Mouse (Mus musculus): ENCODE measurements around the gene Ndfip2. TPM values are rescaled to one million over a fixed set of nuclear protein-coding genes. Genes with fewer than 3 reads are reported as not detected.

Gene Ndfip2
- polyA plus RNA-seq, 1 experiment from 2014 or later = 54.3 TPM

DNA sequence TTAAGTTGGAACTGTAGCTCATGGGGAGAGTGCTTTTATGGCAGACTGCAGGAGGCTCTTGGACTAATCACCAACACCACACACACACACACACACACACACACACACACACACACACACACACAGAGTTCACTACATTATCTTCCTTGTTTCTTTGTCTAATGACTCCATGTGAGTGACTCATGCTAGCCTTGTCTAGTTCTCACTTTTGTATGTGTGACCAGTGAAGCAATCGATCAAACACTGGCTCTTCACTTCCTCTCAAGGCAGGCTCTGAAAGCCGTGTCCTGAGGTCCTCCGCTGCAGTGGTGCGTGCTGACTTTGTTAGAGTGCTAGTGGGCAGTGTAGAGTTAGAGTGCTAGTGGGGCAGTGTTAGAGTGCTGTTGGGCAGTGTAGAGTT lies 30.2 kb downstream of the Ndfip2 start:
- no peak for ATAC-seq (ENCODE audit: low FRiP score, low read depth)
- WGBS = 96% methylated on average over 4 of the region's 4 CpGs

DNA sequence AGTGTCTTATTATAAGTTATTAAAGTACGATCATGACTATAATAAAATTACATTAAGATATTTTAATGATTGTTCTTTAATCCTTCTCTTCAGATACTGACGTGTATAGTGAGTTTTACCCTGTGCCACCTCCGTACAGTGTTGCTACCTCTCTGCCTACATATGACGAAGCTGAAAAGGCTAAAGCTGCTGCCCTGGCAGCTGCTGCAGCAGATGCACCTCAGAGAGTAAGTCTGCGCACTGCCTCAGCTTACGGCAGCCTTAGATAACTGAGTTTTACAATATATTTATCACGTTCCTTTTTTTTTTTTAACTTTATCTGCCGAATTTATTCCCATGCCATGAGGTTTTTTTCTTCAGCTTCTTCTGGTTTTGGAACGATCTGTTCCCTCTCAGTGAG lies 33.8 kb downstream of the Ndfip2 start:
- Histone ChIP-seq H3K9ac (no peak overlapping the region), H3K27me3 (no peaks in the 10 kb centered on the region), H3K9me3 (no peaks in the 10 kb centered on the region), H3K36me3 (peaks cover 36% of the 10 kb centered on the region), H3K4me1 (no peaks in the 10 kb centered on the region), H3K4me3 (no peak overlapping the region), H3K27ac (no peak overlapping the region), H3K4me2 (replicated peaks) (no peak overlapping the region)
- no peak for ATAC-seq (ENCODE audit: low FRiP score, low read depth)
- WGBS = 91% methylated on average over 9 of the region's 9 CpGs

More for the DNA sequence above, 30.2 kb downstream of the Ndfip2 start:
- Histone ChIP-seq H3K36me3 (peaks cover 27% of the 10 kb centered on the region), H3K9me3 (no peaks in the 10 kb centered on the region), H3K4me3 (no peak overlapping the region), H3K4me2 (replicated peaks) (no peak overlapping the region), H3K9ac (no peak overlapping the region), H3K27me3 (no peaks in the 10 kb centered on the region), H3K4me1 (no peaks in the 10 kb centered on the region), H3K27ac (no peak overlapping the region)

DNA sequence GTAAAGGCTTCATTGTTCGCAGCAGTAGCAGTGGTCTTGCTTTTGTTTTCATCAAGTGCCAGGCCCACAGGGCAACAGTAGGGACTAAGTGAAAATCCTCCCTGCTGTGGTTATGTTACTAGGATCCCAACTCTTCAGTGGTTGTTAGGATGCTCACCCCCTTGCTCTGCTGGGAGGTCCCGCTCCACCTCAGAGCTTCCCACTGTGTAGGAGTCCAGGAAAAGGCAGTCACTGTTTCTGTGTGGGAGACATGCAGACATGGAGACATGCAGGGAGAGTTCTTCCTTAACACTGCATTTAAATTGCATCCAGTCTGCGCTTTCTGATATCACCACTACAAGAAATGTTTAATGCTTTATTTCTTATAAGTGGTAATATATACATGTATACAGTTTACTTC lies 35.4 kb downstream of the Ndfip2 start:
- H3K9me3 ChIP-seq = no peaks in the 10 kb centered on the region
- no peaks in the 10 kb centered on the region for H3K4me1 ChIP-seq
- no peak overlapping the region for H3K4me3 ChIP-seq
- H3K27me3 ChIP-seq = no peaks in the 10 kb centered on the region
- 93% methylated on average over 3 of the region's 3 CpGs for WGBS
- peaks cover 34% of the 10 kb centered on the region for H3K36me3 ChIP-seq
- no peak overlapping the region for H3K27ac ChIP-seq
- no peak overlapping the region for H3K4me2 ChIP-seq (replicated peaks)
- ATAC-seq (ENCODE audit: low FRiP score, low read depth) = no peak
- H3K9ac ChIP-seq = no peak overlapping the region

DNA sequence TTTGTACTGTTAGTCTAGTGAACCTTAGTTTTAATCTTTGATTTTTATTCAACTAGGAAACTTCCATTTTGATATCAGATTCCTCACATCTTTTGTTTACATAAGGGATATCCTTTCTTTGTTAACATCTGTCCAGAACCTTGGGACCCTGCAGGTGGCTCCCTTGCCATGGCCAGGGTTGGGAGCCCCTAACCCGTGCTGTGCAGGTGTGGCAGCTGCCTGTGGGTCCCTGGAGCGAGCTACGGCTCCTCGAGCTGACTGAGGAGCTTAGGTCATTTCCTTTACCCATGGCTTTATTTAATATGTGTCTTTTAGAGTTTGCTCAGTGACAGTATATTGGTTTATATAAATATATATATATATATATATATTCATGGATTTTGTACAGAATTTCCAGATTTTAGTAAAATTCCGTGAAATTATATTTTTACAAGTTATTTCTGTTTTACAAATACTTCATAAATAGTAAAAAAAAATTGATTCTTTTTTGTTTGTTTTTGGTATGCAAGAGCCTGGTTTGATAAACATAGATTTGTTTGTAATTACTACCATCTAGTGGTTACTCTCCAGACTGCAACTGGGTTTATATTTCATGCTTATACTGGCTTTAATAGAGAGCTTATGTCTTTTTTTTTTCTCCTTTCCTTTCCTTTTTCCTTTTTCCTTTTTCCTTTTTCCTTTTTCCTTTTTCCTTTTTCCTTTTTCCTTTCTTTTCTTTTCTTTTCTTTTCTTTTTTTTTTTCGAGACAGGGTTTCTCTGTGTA lies 37.6 kb downstream of the Ndfip2 start:
- Histone ChIP-seq H3K4me3 (no peak overlapping the region), H3K9ac (no peak overlapping the region), H3K36me3 (peaks cover 37% of the 10 kb centered on the region), H3K9me3 (no peaks in the 10 kb centered on the region), H3K27ac (no peak overlapping the region), H3K27me3 (no peaks in the 10 kb centered on the region), H3K4me1 (no peaks in the 10 kb centered on the region), H3K4me2 (replicated peaks) (no peak overlapping the region)
- 43% methylated on average over 6 of the region's 6 CpGs for WGBS
- ATAC-seq (ENCODE audit: low FRiP score, low read depth) = no peak

DNA sequence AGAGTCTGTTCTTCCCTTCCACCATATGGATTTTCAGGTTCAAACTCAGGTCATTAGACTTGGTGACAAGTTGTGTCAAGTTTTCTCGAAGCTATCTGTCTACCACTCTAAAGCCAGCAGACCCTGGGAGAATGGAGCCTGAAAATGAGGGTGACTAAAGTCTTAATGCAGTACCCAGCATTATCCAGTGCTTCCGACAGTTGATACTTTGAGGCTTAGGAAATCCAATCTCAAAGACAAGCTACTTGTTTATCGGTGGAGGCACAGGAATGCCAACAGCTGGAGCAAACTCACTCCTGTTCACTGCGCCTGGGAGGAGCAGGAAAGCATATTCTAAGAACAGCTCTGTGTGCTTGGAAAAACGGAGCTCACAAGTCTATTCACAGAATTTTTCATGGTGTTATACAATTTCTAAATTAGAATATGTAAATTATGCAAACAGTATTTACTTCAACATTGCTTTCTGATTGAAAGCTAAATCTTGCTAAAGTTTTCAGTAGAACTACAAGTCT lies 41.4 kb downstream of the Ndfip2 start:
- Histone ChIP-seq H3K9ac (no peak overlapping the region), H3K4me3 (no peak overlapping the region), H3K4me1 (no peaks in the 10 kb centered on the region), H3K9me3 (no peaks in the 10 kb centered on the region), H3K36me3 (peaks cover 13% of the 10 kb centered on the region), H3K27me3 (no peaks in the 10 kb centered on the region), H3K27ac (no peak overlapping the region), H3K4me2 (replicated peaks) (no peak overlapping the region)
- WGBS = 68% methylated on average over 5 of the region's 5 CpGs
- peak; percentile 74 for ATAC-seq (ENCODE audit: low FRiP score, low read depth)

DNA sequence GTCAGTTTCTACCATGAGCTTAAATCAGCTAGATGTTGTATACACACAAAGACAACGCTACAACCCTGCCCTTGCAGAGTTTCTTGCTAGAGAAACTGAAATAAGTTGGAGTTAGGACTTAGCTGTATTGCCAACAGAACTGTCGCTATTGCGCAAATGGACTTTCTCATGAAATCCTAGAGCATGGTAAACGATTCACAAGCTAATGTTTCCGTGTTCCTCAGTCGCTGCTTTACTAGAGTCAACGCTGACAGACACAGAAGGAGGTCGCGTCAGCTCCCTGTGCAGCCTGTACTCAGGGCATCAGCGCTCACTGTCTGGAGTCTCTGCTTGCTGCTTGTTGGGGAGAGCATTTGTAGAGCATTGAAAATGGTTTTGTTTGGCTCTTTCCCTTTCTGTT lies 42.2 kb downstream of the Ndfip2 start:
- no peak overlapping the region for H3K9ac ChIP-seq
- H3K27me3 ChIP-seq = no peaks in the 10 kb centered on the region
- no peaks in the 10 kb centered on the region for H3K9me3 ChIP-seq
- no peak overlapping the region for H3K4me3 ChIP-seq
- H3K4me1 ChIP-seq = no peaks in the 10 kb centered on the region
- H3K27ac ChIP-seq = no peak overlapping the region
- no peak overlapping the region for H3K4me2 ChIP-seq (replicated peaks)
- WGBS = 79% methylated on average over 10 of the region's 10 CpGs
- no peak for ATAC-seq (ENCODE audit: low FRiP score, low read depth)
- H3K36me3 ChIP-seq = peaks cover 15% of the 10 kb centered on the region

DNA sequence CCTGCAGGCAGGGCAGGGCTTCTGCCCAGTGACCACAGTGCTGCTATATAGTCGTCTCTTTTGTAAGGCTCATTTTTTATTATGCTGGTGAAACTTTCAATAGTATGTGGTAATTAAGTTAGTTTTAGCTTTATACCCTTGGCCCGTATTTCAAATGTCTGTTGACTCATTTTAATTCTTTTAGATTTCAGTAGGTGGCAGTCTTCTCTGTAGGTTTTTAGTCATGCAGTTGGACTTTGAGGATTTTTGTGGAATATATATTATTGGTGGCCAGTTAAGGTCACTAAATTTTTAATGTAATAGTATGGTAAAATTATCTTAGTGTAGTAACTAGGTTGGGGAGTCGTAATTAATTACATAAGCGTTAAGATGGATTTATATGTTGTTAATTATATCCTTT lies 44.3 kb downstream of the Ndfip2 start:
- Histone ChIP-seq H3K4me2 (replicated peaks) (no peak overlapping the region), H3K27me3 (no peaks in the 10 kb centered on the region), H3K4me3 (no peak overlapping the region), H3K9me3 (no peaks in the 10 kb centered on the region), H3K27ac (no peak overlapping the region), H3K36me3 (peaks cover 12% of the 10 kb centered on the region), H3K9ac (no peak overlapping the region), H3K4me1 (no peaks in the 10 kb centered on the region)
- WGBS = 65% methylated on average over 4 of the region's 4 CpGs
- no peak for ATAC-seq (ENCODE audit: low FRiP score, low read depth)

DNA sequence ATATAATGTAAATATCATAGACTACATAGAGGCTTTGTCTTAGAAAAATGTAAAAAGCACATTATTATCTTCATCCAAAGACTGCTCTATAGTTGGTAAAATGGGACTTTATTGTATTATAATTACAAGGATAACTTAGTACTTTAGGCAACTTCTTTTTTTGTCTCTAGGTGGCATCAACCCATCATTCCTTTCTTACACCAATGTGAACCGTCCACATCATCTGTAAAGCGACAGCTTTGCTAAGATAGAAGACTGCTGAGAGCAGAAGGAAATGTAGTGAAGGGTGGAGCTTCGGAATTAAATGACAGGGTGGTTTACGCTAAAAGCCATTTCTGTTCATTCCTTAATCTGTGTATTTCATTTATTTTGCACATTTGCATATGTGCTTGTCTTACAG lies 49.3 kb downstream of the Ndfip2 start:
- Histone ChIP-seq H3K27ac (no peak overlapping the region), H3K4me1 (no peaks in the 10 kb centered on the region), H3K27me3 (no peaks in the 10 kb centered on the region), H3K9ac (no peak overlapping the region), H3K9me3 (no peaks in the 10 kb centered on the region), H3K4me3 (no peak overlapping the region), H3K4me2 (replicated peaks) (no peak overlapping the region), H3K36me3 (peaks cover 10% of the 10 kb centered on the region; the same call in 1 of the 2 replicates)
- 76% methylated on average over 4 of the region's 4 CpGs for WGBS
- ATAC-seq (ENCODE audit: low FRiP score, low read depth) = no peak

DNA sequence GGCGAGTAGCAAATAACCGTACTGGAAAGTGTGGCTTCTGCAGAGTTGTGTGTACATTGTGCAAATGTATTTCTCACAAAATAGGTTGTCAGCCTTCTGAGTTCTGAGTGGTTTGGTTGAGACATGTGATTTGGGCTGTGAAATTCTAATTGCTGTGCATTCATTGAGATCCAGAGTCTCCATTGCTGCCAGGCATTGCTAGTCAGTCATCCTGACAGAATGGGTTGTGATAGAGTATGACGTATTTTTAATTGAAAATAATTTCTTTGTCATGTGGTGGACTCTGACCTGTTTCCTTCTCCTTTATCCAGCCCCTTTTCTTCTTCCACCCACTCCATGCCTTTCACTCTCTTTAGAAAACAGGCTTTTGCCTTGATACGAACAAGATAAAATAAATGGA lies 54.0 kb downstream of the Ndfip2 start:
- Histone ChIP-seq H3K9me3 (no peaks in the 10 kb centered on the region), H3K27me3 (no peaks in the 10 kb centered on the region), H3K36me3 (peaks cover 4% of the 10 kb centered on the region; the same call in 1 of the 2 replicates), H3K9ac (no peak overlapping the region), H3K4me1 (0 out of 2 replicates have a peak, but pooled peaks cover 3% of the 10 kb centered on the region), H3K4me2 (replicated peaks) (no peak overlapping the region), H3K4me3 (no peak overlapping the region), H3K27ac (no peak overlapping the region)
- ATAC-seq (ENCODE audit: low FRiP score, low read depth) = no peak
- WGBS = 95% methylated on average over 4 of the region's 4 CpGs

DNA sequence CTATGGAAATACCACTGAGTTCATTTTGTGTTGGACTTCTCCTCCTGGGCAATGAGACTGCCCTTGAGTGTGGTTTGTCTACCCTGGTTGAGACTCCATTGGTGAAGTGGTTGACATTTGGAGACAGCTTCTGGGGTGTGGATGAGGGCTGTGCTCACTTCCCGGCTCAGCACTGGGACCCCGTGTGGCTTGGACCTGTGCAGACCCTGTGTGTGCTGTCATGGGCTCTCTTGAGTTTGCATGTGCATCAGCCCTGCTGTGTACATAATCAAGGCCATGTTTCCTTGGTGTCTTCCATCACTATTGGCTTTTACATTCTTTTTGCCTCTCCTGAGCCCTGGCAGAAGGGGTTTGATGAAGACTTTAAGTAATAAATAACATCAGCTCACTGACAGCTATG lies 54.6 kb downstream of the Ndfip2 start:
- Histone ChIP-seq H3K9me3 (no peaks in the 10 kb centered on the region), H3K27ac (no peak overlapping the region), H3K4me1 (0 out of 2 replicates have a peak, but pooled peaks cover 3% of the 10 kb centered on the region), H3K4me3 (no peak overlapping the region), H3K9ac (no peak overlapping the region), H3K4me2 (replicated peaks) (no peak overlapping the region), H3K27me3 (no peaks in the 10 kb centered on the region), H3K36me3 (peaks cover 4% of the 10 kb centered on the region; the same call in 1 of the 2 replicates)
- no peak for ATAC-seq (ENCODE audit: low FRiP score, low read depth)
- WGBS = 89% methylated on average over 2 of the region's 2 CpGs

DNA sequence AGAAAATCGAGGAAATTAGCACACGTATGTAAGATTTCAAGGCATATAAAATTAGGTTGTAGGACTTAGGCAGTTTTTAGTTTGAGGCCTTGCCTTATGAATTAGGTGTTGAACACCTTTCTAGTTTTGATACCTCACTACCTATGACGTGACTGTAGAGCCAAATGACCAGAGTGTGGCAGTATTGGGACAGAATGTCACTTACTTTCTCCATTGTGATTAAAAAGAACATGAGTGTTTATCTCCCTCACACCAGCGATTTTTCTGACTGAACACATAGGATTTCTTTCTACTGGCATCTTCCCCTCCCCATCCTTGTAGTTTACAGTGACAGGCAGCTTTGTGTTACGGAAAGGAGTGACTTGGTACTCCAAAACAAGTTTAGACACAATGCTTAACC lies 55.5 kb downstream of the Ndfip2 start:
- no peak overlapping the region for H3K4me3 ChIP-seq
- H3K36me3 ChIP-seq = peaks cover 4% of the 10 kb centered on the region; the same call in 1 of the 2 replicates
- peak; percentile 62; the same call in 1 of the 2 replicates for ATAC-seq (ENCODE audit: low FRiP score, low read depth)
- H3K4me2 ChIP-seq (replicated peaks) = no peak overlapping the region
- H3K4me1 ChIP-seq = peaks cover 3% of the 10 kb centered on the region; the same call in 1 of the 2 replicates
- 51% methylated on average over 5 of the region's 5 CpGs for WGBS
- no peaks in the 10 kb centered on the region for H3K9me3 ChIP-seq
- H3K27ac ChIP-seq = no peak overlapping the region
- no peak overlapping the region for H3K9ac ChIP-seq
- no peaks in the 10 kb centered on the region for H3K27me3 ChIP-seq

DNA sequence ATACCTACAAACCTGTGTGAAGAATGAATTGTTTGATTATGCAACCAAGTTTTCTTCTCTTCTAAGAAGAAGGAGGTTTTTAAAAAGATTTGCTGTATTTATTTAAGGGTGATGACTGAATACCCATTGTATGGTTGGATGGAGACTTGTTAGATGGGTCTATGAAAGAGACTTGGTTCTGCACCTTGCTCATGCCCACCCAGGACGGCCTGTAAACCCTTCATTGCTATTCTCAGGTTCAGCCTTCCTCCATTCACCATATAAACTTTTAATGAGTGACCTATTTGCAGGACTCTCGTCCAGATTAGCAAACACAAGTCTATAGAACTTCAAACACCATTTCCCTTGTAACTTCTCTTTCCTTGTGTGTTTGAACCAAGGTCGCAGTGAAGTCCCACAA lies 63.3 kb downstream of the Ndfip2 start:
- Histone ChIP-seq H3K4me2 (replicated peaks) (no peak overlapping the region), H3K9ac (no peak overlapping the region), H3K4me1 (no peaks in the 10 kb centered on the region; the same call in 1 of the 2 replicates), H3K36me3 (no peaks in the 10 kb centered on the region), H3K9me3 (no peaks in the 10 kb centered on the region), H3K27me3 (no peaks in the 10 kb centered on the region), H3K4me3 (no peak overlapping the region), H3K27ac (no peak overlapping the region)
- no peak for ATAC-seq (ENCODE audit: low FRiP score, low read depth)
- WGBS = 56% methylated on average over 3 of the region's 3 CpGs

DNA sequence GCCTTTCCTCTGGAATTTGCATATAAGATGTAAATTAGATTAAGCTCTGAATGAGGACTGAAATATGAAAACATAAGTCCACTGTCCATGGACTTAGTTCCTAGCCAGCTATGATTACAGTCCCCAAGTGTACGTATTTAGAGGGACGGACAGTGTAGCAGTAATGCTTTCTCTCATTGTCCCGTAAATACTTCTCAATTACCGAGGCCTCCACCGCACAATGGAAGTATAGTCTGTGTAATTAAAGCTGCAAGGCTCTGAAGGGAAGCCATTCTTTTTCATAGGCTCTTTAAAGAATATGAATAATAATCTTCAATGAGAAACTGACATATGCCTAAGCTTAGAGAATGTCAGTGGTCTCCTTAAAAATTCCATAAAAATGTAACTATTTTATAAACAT lies 64.5 kb downstream of the Ndfip2 start:
- H3K36me3 ChIP-seq = no peaks in the 10 kb centered on the region
- ATAC-seq (ENCODE audit: low FRiP score, low read depth) = no peak

More for the DNA sequence above, 64.5 kb downstream of the Ndfip2 start:
- 67% methylated on average over 5 of the region's 5 CpGs for WGBS
- H3K9me3 ChIP-seq = no peaks in the 10 kb centered on the region
- no peak overlapping the region for H3K27ac ChIP-seq
- no peaks in the 10 kb centered on the region for H3K27me3 ChIP-seq
- H3K9ac ChIP-seq = no peak overlapping the region
- H3K4me3 ChIP-seq = no peak overlapping the region
- H3K4me1 ChIP-seq = peaks cover under 1% of the 10 kb centered on the region
- no peak overlapping the region for H3K4me2 ChIP-seq (replicated peaks)

Measured in limb, embryonic 13.5 days (tissue).